Comparison of ENCODE assay signal across 7 mouse cellular contexts in genomic region chr1:180639416-180640401, GRCm38 (mm10). TPM values are rescaled to one million over a fixed set of nuclear protein-coding genes. Genes with fewer than 3 reads are reported as not detected.
DNase-seq lines count a peak whose midpoint lies in the region; ATAC-seq and TF ChIP-seq lines count a peak whose summit lies in the region.

No protein-coding gene starts in this region.

- no peak for TF ChIP-seq EP300 in liver, postnatal 0 days (IDR thresholded peaks at IDR 0.05; ENCODE audit: low read depth)

- H3K4me2 ChIP-seq in hindbrain, embryonic 11.5 days (replicated peaks; ENCODE audit: low read depth, low read length) = peak overlapping the region; percentile 80
- peak overlapping the region; percentile 95 for H3K4me2 ChIP-seq in liver, postnatal 0 days (ENCODE audit: low read depth, low read length)

- DNase-seq in CD4-positive helper T cell, adult 2 months (ENCODE audit: low read depth, low spot score) = peak; percentile 40
- DNase-seq in R1 (ENCODE audit: low read depth, low spot score) = peak; percentile 46
- DNase-seq in hindbrain, embryonic 11.5 days (ENCODE audit: low spot score) = peak; percentile 17
- no peak for DNase-seq in liver, postnatal 0 days
- DNase-seq in thymus, postnatal 4 days = peak; percentile 27
- no peak for DNase-seq in cerebellum, postnatal 10 days
- DNase-seq in urinary bladder, adult 2 months (ENCODE audit: low spot score) = no peak

- H3K27me3 ChIP-seq in hindbrain, embryonic 11.5 days (ENCODE audit: control insufficient read depth, insufficient read depth, low read length) = no peaks in the 10 kb centered on the region
- H3K27me3 ChIP-seq in liver, postnatal 0 days (ENCODE audit: insufficient read depth, low read length) = no peaks in the 10 kb centered on the region

- H3K9me3 ChIP-seq in hindbrain, embryonic 11.5 days (ENCODE audit: control insufficient read depth, low read length) = no peaks in the 10 kb centered on the region
- no peaks in the 10 kb centered on the region for H3K9me3 ChIP-seq in liver, postnatal 0 days (ENCODE audit: low read length)

- no peak for TF ChIP-seq CTCF in liver, postnatal 0 days (IDR thresholded peaks at IDR 0.05; ENCODE audit: low read depth)

- peak overlapping the region; percentile 90; the same call in 1 of the 2 replicates for H3K27ac ChIP-seq in hindbrain, embryonic 11.5 days (ENCODE audit: low read depth, low read length)
- no peak overlapping the region for H3K27ac ChIP-seq in liver, postnatal 0 days (ENCODE audit: low read depth)

- peak overlapping the region; percentile 98 for H3K4me3 ChIP-seq in hindbrain, embryonic 11.5 days (ENCODE audit: low read depth, low read length)
- peak overlapping the region; percentile 95 for H3K4me3 ChIP-seq in liver, postnatal 0 days (ENCODE audit: low read depth, low read length)

- WGBS in hindbrain, embryonic 11.5 days = 50% methylated on average over 10 of the region's 10 CpGs
- WGBS in liver, postnatal 0 days (ENCODE audit: insufficient replicate concordance) = 65% methylated on average over 10 of the region's 10 CpGs

- H3K9ac ChIP-seq in hindbrain, embryonic 11.5 days (ENCODE audit: low read depth, low read length) = peak overlapping the region; percentile 100
- peak overlapping the region; percentile 97 for H3K9ac ChIP-seq in liver, postnatal 0 days (replicated peaks)

- no peak for ATAC-seq in hindbrain, embryonic 11.5 days (ENCODE audit: low FRiP score)
- no peak for ATAC-seq in liver, postnatal 0 days

- no peaks in the 10 kb centered on the region for H3K36me3 ChIP-seq in hindbrain, embryonic 11.5 days (ENCODE audit: control insufficient read depth, insufficient read depth, low read length)
- H3K36me3 ChIP-seq in liver, postnatal 0 days (replicated peaks; ENCODE audit: insufficient read depth, low read length) = no peaks in the 10 kb centered on the region

- H3K4me1 ChIP-seq in hindbrain, embryonic 11.5 days (replicated peaks; ENCODE audit: control insufficient read depth, insufficient read depth, low read length) = peaks cover 3% of the 10 kb centered on the region; the same call in 1 of the 2 replicates
- H3K4me1 ChIP-seq in liver, postnatal 0 days (ENCODE audit: insufficient read depth) = peaks cover 11% of the 10 kb centered on the region

RNA-seq across cellular contexts. Expression of gene Lin9, which starts 1.2 kb away (rescaled TPM):
- 22.4 and 25.9 TPM in 2 replicates for polyA plus RNA-seq in hindbrain, embryonic 11.5 days (2014; fragmentation: Nextera tagmentation; extraction: Ambion mirVana)
- 5.2 and 6.4 TPM in 2 replicates for polyA plus RNA-seq in liver, postnatal 0 days (2015; fragmentation: Nextera tagmentation; extraction: Ambion mirVana)
- polyA plus RNA-seq in urinary bladder, adult 2 months (2012; rRNA removed) = 3.2 and 3.3 TPM in 2 replicates

RNA-seq across cellular contexts. Expression of gene Mixl1, which starts 57.1 kb away (rescaled TPM):
- polyA plus RNA-seq in hindbrain, embryonic 11.5 days (2014; fragmentation: Nextera tagmentation; extraction: Ambion mirVana) = 0.13 TPM in 1 of 2 replicates, not detected in the other
- 0.08 TPM in 1 of 2 replicates, not detected in the other for polyA plus RNA-seq in liver, postnatal 0 days (2015; fragmentation: Nextera tagmentation; extraction: Ambion mirVana)
- not detected in 2 replicates for polyA plus RNA-seq in urinary bladder, adult 2 months (2012; rRNA removed)

Comparison
In these comparisons a context has a peak if more than half of its experiments do, and no peak if none do; other contexts are left out.
1. DNase-seq: peak in CD4-positive helper T cell, adult 2 months (single experiment), R1 (single experiment), hindbrain, embryonic 11.5 days (single experiment) and thymus, postnatal 4 days (single experiment); none in liver, postnatal 0 days (single experiment), cerebellum, postnatal 10 days (0 of 2) and urinary bladder, adult 2 months (single experiment).